Mouse (Mus musculus) limb, embryonic 11.5 days (tissue): ENCODE data around the gene Lrg1. TPM values are rescaled to one million over a fixed set of nuclear protein-coding genes. Genes with fewer than 3 reads are reported as not detected.
A peak's percentile ranks its signal among the peaks of the same experiment; 100 is the strongest.
"Not testable (repeated sequence)": the region's sequence is repeated elsewhere in the genome, so short reads cannot be mapped to it uniquely, and the experiment has no call there.

Experiments used
- ATAC-seq: fragments of 200-750 bp; cut with Nextera tagmentation; 2 replicates; pipeline ENCODE4 v1.8.0; 2017; ENCODE audit warnings: low read depth; ENCODE audit not compliant: insufficient number of reproducible peaks, low FRiP score, low TSS enrichment
- DNase-seq: peaks from one replicate; pipeline ENCODE4 v3.0.0-alpha.2; 2015; ENCODE audit warnings: low spot score
- H3K27ac ChIP-seq: fragments of 300-500 bp; sonication (generic); replicated peaks from 2 replicates; pipeline ENCODE4 v1.5.1; 2014; ENCODE audit warnings: low read depth, mild to moderate bottlenecking, low read length
- H3K27me3 ChIP-seq: fragments of 300-500 bp; sonication (generic); 2 replicates; pipeline ENCODE4 v1.6.1; 2014; ENCODE audit warnings: mild to moderate bottlenecking, low read length, mixed read lengths; ENCODE audit not compliant: control insufficient read depth, insufficient read depth
- H3K36me3 ChIP-seq: fragments of 300-500 bp; sonication (generic); 2 replicates; pipeline ENCODE4 v1.6.1; 2014; ENCODE audit warnings: mild to moderate bottlenecking, low read length, moderate library complexity, mixed read lengths; ENCODE audit not compliant: control insufficient read depth, insufficient read depth
- H3K4me1 ChIP-seq: fragments of 300-500 bp; sonication (generic); 2 replicates; pipeline ENCODE4 v1.6.1; 2014; ENCODE audit warnings: low read length, mixed read lengths; ENCODE audit not compliant: control insufficient read depth, insufficient read depth
- H3K4me2 ChIP-seq: fragments of 300-500 bp; sonication (generic); 2 replicates; pipeline ENCODE4 v1.6.1; 2014; ENCODE audit warnings: low read depth, mild to moderate bottlenecking, moderate library complexity; ENCODE audit not compliant: severe bottlenecking
- H3K4me3 ChIP-seq: fragments of 300-500 bp; sonication (generic); 2 replicates; pipeline ENCODE4 v1.5.1; 2014; ENCODE audit warnings: low read depth, low read length
- H3K9ac ChIP-seq: fragments of 300-500 bp; sonication (generic); 2 replicates; pipeline ENCODE4 v1.6.1; 2014; ENCODE audit warnings: mild to moderate bottlenecking, low read length
- H3K9me3 ChIP-seq: fragments of 300-500 bp; sonication (generic); 2 replicates; pipeline ENCODE4 v1.6.1; 2016; ENCODE audit warnings: low read length; ENCODE audit not compliant: control insufficient read depth
- WGBS: fragments of 180-500 bp; shearing (Covaris S2); extraction: QIAGEN DNeasy Blood & Tissue Kit; methylation state at CpG from one replicate; pipeline ENCODE4 v1.1.7; 2014; 5-methylcytosine and 5-hydroxymethylcytosine counted together
- polyA plus RNA-seq: library from polyadenylated mRNA; unstranded; fragments of >200 nt; fragmentation: Nextera tagmentation; extraction: Ambion mirVana; gene quantifications from 2 replicates; pipeline ENCODE4 v1.2.1, GENCODE M21; 2014

The Lrg1 gene
- polyA plus RNA-seq, 1 experiment from 2014 or later = 0.28 TPM

DNA sequence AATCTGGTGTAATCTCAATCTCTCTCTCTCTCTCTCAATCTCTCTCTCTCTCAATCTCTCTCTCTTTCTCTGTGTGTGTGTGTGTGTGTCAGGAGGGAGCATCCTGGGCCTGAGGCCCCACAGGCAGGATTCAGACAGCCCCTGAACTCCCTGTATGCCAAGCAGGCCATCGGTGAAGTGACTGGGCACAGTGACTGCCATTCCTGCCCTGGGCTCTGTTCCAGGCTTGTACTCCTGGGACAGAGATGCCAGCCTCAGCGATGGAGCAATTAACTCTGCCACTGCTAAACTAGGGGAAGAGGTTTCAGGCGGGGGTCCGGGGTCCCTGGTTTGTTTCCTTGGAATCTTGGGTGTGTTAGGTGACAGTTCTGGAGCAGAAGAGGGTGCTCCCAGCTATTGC is 11.2 kb downstream of the Lrg1 start:
- Histone ChIP-seq H3K27ac (no peak overlapping the region), H3K4me3 (no peak overlapping the region), H3K27me3 (no peaks in the 10 kb centered on the region), H3K4me1 (no peaks in the 10 kb centered on the region), H3K4me2 (no peak overlapping the region), H3K36me3 (no peaks in the 10 kb centered on the region), H3K9ac (no peak overlapping the region), H3K9me3 (no peaks in the 10 kb centered on the region)
- 66% methylated on average over 4 of the region's 4 CpGs for WGBS
- DNase-seq = no peak
- no peak for ATAC-seq

DNA sequence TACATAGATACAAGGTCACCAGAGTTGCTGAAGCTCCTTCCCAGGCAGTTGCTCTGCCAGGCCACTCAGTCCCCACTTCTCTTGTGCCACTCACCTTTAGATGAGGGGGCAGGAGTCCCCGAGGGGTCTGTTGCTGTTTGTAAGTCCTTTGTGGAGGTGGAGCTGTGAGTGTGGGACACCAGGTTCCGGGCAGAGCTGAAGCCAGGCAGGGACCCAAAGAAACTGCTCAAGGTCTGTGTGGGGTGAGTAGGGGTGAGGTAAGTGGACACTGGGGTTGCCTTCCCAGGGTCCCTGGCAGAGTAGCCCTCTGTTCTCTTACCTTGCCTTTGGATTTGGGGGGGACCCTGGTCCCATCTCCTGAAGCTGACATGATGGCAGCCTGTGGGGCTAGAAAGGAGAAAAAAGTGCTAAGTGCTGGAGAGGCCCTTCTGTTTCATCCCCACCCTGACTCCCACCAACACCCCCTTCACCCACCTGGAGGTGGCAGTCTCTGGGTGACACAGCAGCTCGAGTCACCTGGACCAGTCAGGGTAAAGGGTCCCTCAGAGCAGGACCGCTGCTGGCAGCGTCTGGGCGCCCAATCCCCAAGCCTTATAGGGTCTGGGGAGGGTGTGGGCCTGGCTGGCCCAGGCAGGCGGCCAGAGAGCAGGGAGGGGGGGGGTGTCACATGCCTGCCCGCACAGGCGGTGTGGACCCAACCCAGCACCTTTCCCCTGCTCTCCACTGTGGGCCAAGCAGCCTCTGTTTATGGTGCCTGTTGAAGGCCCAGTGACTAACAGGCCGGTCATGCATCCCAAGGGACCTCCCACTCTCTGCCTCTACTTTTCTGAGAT is 12.4 kb downstream of the Lrg1 start, which contains the start of gene Plin4:
Gene Plin4, minus strand, starts transcription at position 585 of the 833 bp plus-strand sequence.
- H3K27me3 ChIP-seq = no peaks in the 10 kb centered on the region
- H3K4me2 ChIP-seq = no peak within 1 kb of the TSS
- WGBS = 61% methylated on average over 10 of the region's 10 CpGs
- no peaks in the 10 kb centered on the region for H3K36me3 ChIP-seq
- no peaks in the 10 kb centered on the region for H3K9me3 ChIP-seq
- DNase-seq (no peak), ATAC-seq (peak; percentile 19; the same call in 1 of the 2 replicates)
- no peak within 1 kb of the TSS for H3K9ac ChIP-seq
- H3K4me1 ChIP-seq = no peaks in the 10 kb centered on the region
- no peak within 1 kb of the TSS for H3K27ac ChIP-seq
- H3K4me3 ChIP-seq = no peak within 1 kb of the TSS

DNA sequence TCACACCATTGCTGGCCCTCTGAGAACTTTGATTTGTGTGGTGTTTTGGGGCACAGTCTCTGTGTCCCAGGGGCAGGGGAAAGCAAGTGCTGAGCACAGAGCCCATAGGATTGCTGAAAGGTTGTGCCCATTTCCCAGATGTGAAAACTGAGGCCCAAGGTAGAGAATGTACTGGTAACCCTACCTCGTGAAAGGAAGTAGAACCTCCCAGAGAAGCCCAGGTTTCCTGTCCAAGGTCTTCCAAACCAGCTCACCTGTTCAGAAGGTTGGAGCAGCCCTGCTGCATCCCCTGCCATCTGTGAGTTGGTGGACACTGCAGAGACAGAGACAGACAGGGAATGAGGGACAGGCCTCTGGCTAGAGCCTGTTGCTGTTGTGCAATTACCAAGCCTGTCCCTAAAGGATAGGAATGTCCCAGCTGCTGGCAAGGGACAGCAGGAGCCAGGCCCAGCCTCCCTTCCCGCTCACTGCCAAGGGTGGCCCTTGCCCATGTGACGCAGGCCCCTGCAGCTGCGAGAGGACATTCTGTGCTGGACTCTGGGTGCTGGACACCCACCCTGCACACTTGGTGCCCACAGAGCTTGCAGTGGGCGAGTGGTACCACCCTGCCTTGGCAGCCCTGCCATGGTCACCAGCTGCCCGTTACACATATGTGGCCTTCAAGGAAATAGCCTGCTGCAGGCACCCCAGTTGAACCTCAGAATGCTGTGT is 13.3 kb downstream of the Lrg1 start:
- no peaks in the 10 kb centered on the region for H3K9me3 ChIP-seq
- no peak overlapping the region for H3K27ac ChIP-seq
- DNase-seq (no peak), ATAC-seq (no peak)
- WGBS = 77% methylated on average over 6 of the region's 6 CpGs
- no peak overlapping the region for H3K9ac ChIP-seq
- H3K4me3 ChIP-seq = no peak overlapping the region
- no peak overlapping the region for H3K4me2 ChIP-seq
- no peaks in the 10 kb centered on the region for H3K4me1 ChIP-seq
- H3K27me3 ChIP-seq = no peaks in the 10 kb centered on the region
- no peaks in the 10 kb centered on the region for H3K36me3 ChIP-seq

DNA sequence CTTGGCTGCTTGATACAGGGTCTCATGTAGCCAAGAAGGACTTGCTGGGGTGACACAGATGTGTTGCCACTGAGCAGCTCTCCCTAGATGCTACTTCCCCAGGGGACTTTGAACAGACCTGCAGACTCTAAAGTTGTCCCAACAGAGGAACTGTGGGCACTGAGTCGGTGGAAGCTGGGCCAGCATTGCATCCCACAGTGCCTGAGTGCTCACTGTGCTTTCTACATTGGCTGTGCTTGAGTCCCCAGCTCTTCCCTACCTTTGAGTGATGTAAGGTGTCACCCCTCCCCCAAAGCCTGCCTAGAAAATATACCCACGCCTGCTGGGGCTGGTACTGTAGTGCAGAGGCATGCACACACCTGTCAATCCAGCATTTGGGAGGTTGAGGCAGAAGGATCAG is 14.1 kb downstream of the Lrg1 start:
- ATAC-seq = no peak
- WGBS = 73% methylated on average over 2 of the region's 2 CpGs

DNA sequence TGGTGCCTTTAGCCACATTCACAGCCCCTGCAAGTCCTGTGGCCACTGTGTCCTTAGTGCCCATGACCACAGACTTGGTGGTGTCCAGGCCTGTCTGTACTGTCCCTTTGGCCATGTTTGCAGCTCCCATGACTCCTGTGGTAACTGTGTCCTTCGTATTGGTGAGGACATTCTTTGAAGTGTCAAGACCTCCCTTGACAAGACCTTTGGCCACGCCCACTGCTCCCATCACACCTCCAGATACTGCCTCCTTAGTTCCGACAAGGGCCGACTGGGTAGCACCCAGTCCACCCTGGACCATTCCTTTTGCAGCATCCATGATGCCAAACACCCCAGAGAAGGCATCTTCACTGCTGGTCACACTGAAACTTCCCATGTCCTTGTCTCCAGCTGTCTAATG is 14.8 kb downstream of the Lrg1 start:
- Histone ChIP-seq H3K27ac (no peak overlapping the region), H3K36me3 (peaks cover 9% of the 10 kb centered on the region; the same call in 1 of the 2 replicates), H3K4me2 (no peak overlapping the region), H3K4me1 (no peaks in the 10 kb centered on the region), H3K9ac (no peak overlapping the region), H3K9me3 (no peaks in the 10 kb centered on the region), H3K4me3 (no peak overlapping the region), H3K27me3 (no peaks in the 10 kb centered on the region)
- no peak for ATAC-seq
- DNase-seq = no peak
- WGBS = 76% methylated on average over 4 of the region's 4 CpGs

More for the DNA sequence above, 14.1 kb downstream of the Lrg1 start:
- DNase-seq = no peak
- Histone ChIP-seq H3K9me3 (no peaks in the 10 kb centered on the region), H3K36me3 (peaks cover 3% of the 10 kb centered on the region; the same call in 1 of the 2 replicates), H3K4me3 (no peak overlapping the region), H3K9ac (no peak overlapping the region), H3K27ac (no peak overlapping the region), H3K4me1 (no peaks in the 10 kb centered on the region), H3K4me2 (no peak overlapping the region), H3K27me3 (no peaks in the 10 kb centered on the region)

DNA sequence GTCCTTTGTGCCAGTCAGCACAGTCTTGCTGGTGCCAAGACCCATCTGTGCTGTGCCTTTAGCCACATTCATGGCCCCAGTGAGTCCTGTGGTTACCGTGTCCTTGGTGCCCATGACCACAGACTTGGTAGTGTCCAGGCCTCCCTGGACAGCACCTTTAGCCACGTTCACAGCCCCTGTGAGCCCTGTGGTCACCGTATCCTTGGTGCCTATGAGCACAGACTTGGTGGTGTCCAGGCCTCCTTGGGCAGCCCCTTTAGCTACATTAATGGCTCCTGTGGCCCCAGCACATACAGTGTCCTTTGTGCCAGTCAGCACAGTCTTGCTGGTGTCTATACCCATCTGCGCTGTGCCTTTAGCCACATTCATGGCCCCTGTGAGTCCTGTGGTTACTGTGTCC is 15.4 kb downstream of the Lrg1 start:
- not testable (repeated sequence) for ATAC-seq, H3K27me3 ChIP-seq, H3K9ac ChIP-seq, H3K4me3 ChIP-seq, H3K4me2 ChIP-seq, DNase-seq, H3K4me1 ChIP-seq, H3K27ac ChIP-seq, H3K9me3 ChIP-seq
- H3K36me3 ChIP-seq = peaks cover 14% of the 10 kb centered on the region; the same call in 1 of the 2 replicates
- WGBS = 92% methylated on average over 4 of the region's 4 CpGs

DNA sequence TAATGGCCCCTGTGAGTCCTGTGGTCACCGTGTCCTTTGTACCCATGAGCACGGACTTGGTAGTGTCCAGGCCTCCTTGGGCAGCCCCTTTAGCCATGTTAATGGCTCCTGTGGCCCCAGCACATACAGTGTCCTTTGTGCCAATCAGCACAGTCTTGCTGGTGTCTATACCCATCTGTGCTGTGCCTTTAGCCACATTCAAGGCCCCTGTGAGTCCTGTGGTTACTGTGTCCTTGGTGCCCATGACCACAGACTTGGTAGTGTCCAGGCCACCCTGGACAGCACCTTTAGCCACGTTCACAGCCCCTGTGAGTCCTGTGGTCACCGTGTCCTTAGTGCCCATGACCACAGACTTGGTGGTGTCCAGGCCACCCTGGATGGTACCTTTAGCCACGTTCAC is 17.0 kb downstream of the Lrg1 start:
- peaks cover 26% of the 10 kb centered on the region; the same call in 1 of the 2 replicates for H3K36me3 ChIP-seq
- 77% methylated on average over 2 of the region's 5 CpGs for WGBS
- not testable (repeated sequence) for H3K4me1 ChIP-seq, H3K27me3 ChIP-seq, ATAC-seq, H3K27ac ChIP-seq, H3K9me3 ChIP-seq, H3K4me3 ChIP-seq, H3K9ac ChIP-seq, H3K4me2 ChIP-seq, DNase-seq

DNA sequence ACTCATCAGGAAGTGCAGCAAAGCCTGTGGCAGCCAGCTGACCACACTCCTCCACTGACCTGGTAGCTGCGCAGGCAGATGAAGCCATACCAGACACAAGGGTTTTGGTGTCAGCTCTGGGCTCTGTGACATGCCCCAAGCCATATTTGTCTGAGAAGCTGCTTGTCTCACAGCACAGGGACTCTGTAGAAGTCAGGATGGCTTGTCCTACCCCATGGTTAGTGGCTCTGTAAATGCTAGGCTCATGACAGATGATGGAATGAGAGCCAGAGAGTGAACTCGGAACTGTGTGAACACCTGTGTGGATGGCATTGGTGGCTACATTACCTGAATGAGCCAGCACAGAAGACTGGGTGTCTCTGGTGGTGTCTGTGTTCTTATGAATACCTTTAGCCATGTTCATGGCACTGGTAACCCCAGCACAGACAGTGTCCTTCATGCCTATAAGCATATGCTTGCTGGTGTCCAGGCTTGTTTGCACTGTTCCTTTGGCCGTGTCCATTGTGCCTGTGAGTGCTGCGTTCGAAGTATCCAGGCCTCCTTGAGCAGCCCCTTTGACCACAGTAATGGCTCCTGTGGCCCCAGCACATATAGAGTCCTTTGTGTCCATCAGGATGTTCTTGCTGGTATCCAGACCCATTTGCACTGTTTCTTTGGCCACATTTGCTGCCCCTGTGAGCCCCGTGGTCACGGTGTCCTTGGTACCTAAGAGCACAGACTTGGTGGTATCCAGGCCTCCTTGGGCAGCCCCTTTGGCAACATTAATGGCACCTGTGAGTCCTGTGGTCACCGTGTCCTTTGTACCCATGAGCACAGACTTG is 18.1 kb downstream of the Lrg1 start:
- Histone ChIP-seq H3K4me3 (no peak overlapping the region), H3K4me1 (no peaks in the 10 kb centered on the region), H3K27ac (no peak overlapping the region), H3K4me2 (no peak overlapping the region), H3K27me3 (no peaks in the 10 kb centered on the region), H3K9ac (no peak overlapping the region), H3K9me3 (no peaks in the 10 kb centered on the region), H3K36me3 (peaks cover 30% of the 10 kb centered on the region)
- no peak for ATAC-seq
- 90% methylated on average over 8 of the region's 8 CpGs for WGBS
- DNase-seq = no peak
